Mouse (Mus musculus) hindbrain, postnatal 0 days (tissue): ENCODE results near the gene Wwp2. TPM values are rescaled to one million over a fixed set of nuclear protein-coding genes. Genes with fewer than 3 reads are reported as not detected.

Experiments
- ATAC-seq: fragments of 200-750 bp; cut with Nextera tagmentation; 2 replicates; pipeline ENCODE4 v1.8.0; 2017; ENCODE audit warnings: mild to moderate bottlenecking, moderate TSS enrichment, moderate library complexity
- DNase-seq: peaks from one replicate; pipeline ENCODE4 v3.0.0-alpha.2; 2015; ENCODE audit warnings: low spot score
- H3K27ac ChIP-seq: fragments of 300-500 bp; sonication (generic); 2 replicates; pipeline ENCODE4 v1.5.1; 2014; ENCODE audit warnings: mild to moderate bottlenecking
- H3K27me3 ChIP-seq: fragments of 300-500 bp; sonication (generic); 2 replicates; pipeline ENCODE4 v1.6.1; 2014; ENCODE audit warnings: low read length, mixed read lengths; ENCODE audit not compliant: insufficient read depth
- H3K36me3 ChIP-seq: fragments of 300-500 bp; sonication (generic); 2 replicates; pipeline ENCODE4 v1.6.1; 2014; ENCODE audit warnings: low read length, mixed read lengths; ENCODE audit not compliant: insufficient read depth
- H3K4me1 ChIP-seq: fragments of 300-500 bp; sonication (generic); 2 replicates; pipeline ENCODE4 v1.6.1; 2014; ENCODE audit warnings: antibody characterized with exemption, low read length, mixed read lengths; ENCODE audit not compliant: insufficient read depth
- H3K4me2 ChIP-seq: fragments of 300-500 bp; sonication (generic); 2 replicates; pipeline ENCODE4 v1.6.1; 2014; ENCODE audit warnings: low read depth, mild to moderate bottlenecking, low read length, moderate library complexity, mixed read lengths
- H3K4me3 ChIP-seq: fragments of 300-500 bp; sonication (generic); 2 replicates; pipeline ENCODE4 v1.5.1; 2014; ENCODE audit warnings: low read length
- H3K9ac ChIP-seq: fragments of 300-500 bp; sonication (generic); replicated peaks from 2 replicates; pipeline ENCODE4 v1.6.1; 2014; ENCODE audit warnings: mild to moderate bottlenecking, low read length, moderate library complexity, mixed read lengths
- H3K9me3 ChIP-seq: fragments of 300-500 bp; sonication (generic); 2 replicates; pipeline ENCODE4 v1.6.1; 2016; ENCODE audit warnings: low read length, mixed read lengths
- CTCF ChIP-seq: IDR thresholded peaks from 2 replicates; pipeline ENCODE4 v1.5.1; 2016; ENCODE audit warnings: antibody characterized with exemption, control low read depth, low read depth
- WGBS: fragments of 180-500 bp; shearing (Covaris S2); extraction: QIAGEN DNeasy Blood & Tissue Kit; methylation state at CpG from one replicate; pipeline ENCODE4 v1.1.7; 2014; 5-methylcytosine and 5-hydroxymethylcytosine counted together
- polyA plus RNA-seq: library from polyadenylated mRNA; unstranded; fragments of >200 nt; fragmentation: Nextera tagmentation; extraction: Ambion mirVana; gene quantifications from 2 replicates; pipeline ENCODE4 v1.2.1, GENCODE M21; 2015
- total RNA-seq: library from RNA; depleted of rRNA; stranded (reverse); fragments of >200 nt; gene quantifications from 2 replicates; pipeline ENCODE4 v1.2.3, GENCODE M21; 2014

The Wwp2 gene
- total and polyA plus RNA-seq, 2 experiments from 2014 or later, result 33.0 to 41.9 TPM

DNA sequence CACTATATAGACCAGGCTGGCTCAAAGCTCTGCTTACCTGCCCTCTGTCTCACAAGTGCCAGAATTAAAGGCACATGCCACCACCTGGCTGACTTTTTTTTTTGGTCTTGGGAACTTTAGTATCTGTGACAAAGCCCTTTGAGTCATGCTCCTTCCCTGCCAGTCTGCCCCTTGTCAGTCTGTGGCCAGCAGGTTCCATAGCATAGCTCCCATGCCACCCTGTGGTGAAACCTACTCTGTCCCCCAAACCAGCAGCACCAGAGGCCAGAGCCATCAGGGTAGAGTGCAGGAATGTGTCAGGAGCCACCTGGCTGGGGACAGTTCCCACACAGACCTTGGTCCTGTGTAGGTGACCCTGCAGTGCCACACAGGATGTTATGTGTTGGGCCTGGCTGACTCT lies 55.7 kb downstream of the Wwp2 start:
- ATAC-seq (no peak), DNase-seq (no peak)
- Histone ChIP-seq H3K9ac (no peak overlapping the region), H3K27me3 (no peaks in the 10 kb centered on the region), H3K4me1 (no peaks in the 10 kb centered on the region), H3K27ac (no peak overlapping the region), H3K9me3 (no peaks in the 10 kb centered on the region), H3K36me3 (no peaks in the 10 kb centered on the region), H3K4me3 (no peak overlapping the region), H3K4me2 (no peak overlapping the region)
- TF ChIP-seq CTCF, result no peak

DNA sequence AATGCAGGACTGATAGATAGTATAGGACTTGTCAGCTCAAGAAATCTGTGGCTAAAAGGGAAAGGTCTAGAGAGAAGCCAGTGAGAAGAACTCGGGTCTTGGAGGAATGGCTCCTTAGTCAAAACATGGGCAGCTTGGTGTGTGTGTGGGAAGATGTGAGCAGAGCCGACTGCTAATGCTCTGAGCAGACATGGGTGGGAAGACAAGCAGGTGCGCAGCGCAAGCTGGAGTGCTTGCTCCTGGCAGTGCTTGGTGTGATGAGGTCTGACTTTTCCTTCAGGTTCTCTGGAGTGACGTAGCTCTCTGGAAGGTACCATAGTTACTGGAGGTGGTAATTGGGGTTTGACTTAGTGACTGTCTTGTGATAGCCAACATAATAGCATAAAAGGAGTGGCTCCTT lies 56.6 kb downstream of the Wwp2 start:
- H3K4me1 ChIP-seq, result no peaks in the 10 kb centered on the region
- no peak for ATAC-seq
- no peak for TF ChIP-seq CTCF
- no peak overlapping the region for H3K27ac ChIP-seq
- no peak for DNase-seq
- WGBS, result 94% methylated on average over 5 of the region's 5 CpGs
- no peaks in the 10 kb centered on the region for H3K36me3 ChIP-seq
- H3K4me2 ChIP-seq, result no peak overlapping the region
- H3K4me3 ChIP-seq, result no peak overlapping the region
- no peak overlapping the region for H3K9ac ChIP-seq
- no peaks in the 10 kb centered on the region for H3K9me3 ChIP-seq
- H3K27me3 ChIP-seq, result no peaks in the 10 kb centered on the region

DNA sequence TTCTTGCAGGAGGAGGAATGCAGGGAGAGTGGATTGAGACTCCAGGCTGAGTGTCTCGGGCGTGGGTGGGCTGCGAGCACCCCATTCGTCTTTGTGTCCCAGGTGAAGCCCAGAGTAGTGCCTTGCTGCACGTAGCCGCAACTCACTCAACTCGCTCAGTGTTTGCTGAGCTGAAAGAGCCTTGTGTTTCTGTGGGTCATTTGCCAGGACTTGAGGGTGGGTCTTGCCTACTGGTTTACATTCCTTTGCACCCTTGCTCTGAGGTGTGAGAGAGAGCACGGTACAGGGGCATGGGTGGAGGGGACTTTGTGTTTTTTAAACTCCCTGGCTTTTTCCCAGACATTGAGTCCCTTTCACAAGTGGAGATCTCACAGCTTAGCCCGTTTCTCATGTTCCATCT lies 59.3 kb downstream of the Wwp2 start:
- Histone ChIP-seq H3K9me3 (no peaks in the 10 kb centered on the region), H3K27me3 (no peaks in the 10 kb centered on the region), H3K4me3 (no peak overlapping the region), H3K9ac (no peak overlapping the region), H3K27ac (no peak overlapping the region), H3K4me2 (no peak overlapping the region), H3K36me3 (no peaks in the 10 kb centered on the region), H3K4me1 (no peaks in the 10 kb centered on the region)
- ATAC-seq, result no peak
- DNase-seq, result no peak
- 83% methylated on average over 9 of the region's 9 CpGs for WGBS
- TF ChIP-seq CTCF, result no peak

DNA sequence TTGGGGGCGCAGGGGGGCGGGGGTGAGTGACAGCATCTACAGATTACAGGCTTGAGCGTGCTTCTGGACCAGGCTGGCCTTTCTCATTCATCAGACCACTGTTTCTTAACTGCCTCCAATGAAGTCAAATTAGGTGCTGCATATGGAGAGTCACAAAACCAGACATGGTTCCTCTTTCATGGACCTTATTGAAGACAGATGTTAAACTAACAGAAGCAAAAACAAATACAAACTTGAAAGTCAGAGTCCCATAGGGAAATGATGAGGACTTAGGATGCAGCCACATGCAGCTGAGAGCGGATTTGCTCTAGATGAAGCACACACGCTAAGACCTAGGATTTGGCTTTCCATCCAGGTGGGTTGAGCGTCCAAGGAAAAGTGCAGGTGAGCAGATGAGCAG lies 61.5 kb downstream of the Wwp2 start:
- Histone ChIP-seq H3K4me3 (no peak overlapping the region), H3K4me2 (no peak overlapping the region), H3K27ac (no peak overlapping the region), H3K9me3 (no peaks in the 10 kb centered on the region), H3K36me3 (no peaks in the 10 kb centered on the region), H3K4me1 (no peaks in the 10 kb centered on the region), H3K9ac (no peak overlapping the region), H3K27me3 (no peaks in the 10 kb centered on the region)
- ATAC-seq (no peak), DNase-seq (no peak)
- WGBS, result 82% methylated on average over 6 of the region's 6 CpGs
- TF ChIP-seq CTCF, result no peak

DNA sequence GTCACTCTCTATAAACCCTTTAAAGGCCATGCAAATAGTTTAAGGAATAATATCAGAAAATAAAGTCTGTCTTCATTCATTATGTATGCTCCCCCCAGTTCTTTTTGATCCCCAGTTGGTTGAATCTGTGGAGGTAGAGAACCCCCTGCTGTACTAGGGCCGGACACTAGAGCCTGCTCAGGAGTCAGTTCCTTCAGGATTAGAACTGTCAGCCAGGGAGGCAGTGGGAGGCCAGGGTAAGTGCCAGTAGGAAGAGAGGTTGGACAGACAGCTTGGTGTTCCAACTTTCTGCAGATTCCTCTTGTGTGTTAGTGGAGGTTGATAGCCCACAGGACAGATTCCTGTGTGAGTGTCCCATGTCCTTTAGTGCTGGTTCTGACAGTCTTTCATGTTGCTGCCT lies 62.2 kb downstream of the Wwp2 start:
- peak; percentile 13; the same call in 1 of the 2 replicates for TF ChIP-seq CTCF
- 45% methylated on average over 1 of the region's 1 CpGs for WGBS
- DNase-seq, result no peak

DNA sequence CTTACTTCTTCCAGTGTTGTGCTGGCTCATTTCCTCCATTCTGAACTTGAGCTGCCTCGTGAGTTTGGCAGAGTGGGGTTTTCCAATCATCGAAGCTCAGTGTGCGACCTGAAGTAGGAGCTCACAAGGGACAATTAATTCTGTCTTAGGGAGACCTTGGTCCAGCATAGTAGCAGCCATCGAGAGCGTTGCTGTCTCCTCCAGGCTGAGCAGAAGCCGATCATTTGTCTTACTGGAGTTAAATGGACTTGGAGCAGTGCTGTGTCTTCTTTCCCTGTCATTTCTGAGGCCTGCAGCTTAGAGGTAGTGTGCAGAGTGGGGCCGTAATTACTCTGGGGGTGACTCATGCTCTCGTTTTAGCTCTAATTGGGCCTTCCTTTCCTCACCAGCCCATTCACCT lies 62.6 kb downstream of the Wwp2 start:
- Histone ChIP-seq H3K36me3 (no peaks in the 10 kb centered on the region), H3K4me2 (no peak overlapping the region), H3K9ac (no peak overlapping the region), H3K9me3 (no peaks in the 10 kb centered on the region), H3K27ac (no peak overlapping the region), H3K27me3 (no peaks in the 10 kb centered on the region), H3K4me1 (no peaks in the 10 kb centered on the region), H3K4me3 (no peak overlapping the region)
- 63% methylated on average over 8 of the region's 8 CpGs for WGBS
- DNase-seq, result no peak
- no peak for TF ChIP-seq CTCF
- no peak for ATAC-seq

More for the DNA sequence above, 62.2 kb downstream of the Wwp2 start:
- Histone ChIP-seq H3K27ac (no peak overlapping the region), H3K4me2 (no peak overlapping the region), H3K4me3 (no peak overlapping the region), H3K9ac (no peak overlapping the region), H3K9me3 (no peaks in the 10 kb centered on the region), H3K36me3 (no peaks in the 10 kb centered on the region), H3K4me1 (no peaks in the 10 kb centered on the region), H3K27me3 (no peaks in the 10 kb centered on the region)
- no peak for ATAC-seq

- no peaks in the 10 kb centered on the region for H3K27me3 ChIP-seq
- no peaks in the 10 kb centered on the region for H3K4me1 ChIP-seq
- H3K9ac ChIP-seq, result no peak overlapping the region
- ATAC-seq, result no peak
- no peak for TF ChIP-seq CTCF
- no peak overlapping the region for H3K4me2 ChIP-seq
- no peak overlapping the region for H3K4me3 ChIP-seq
- H3K9me3 ChIP-seq, result no peaks in the 10 kb centered on the region
- WGBS, result 87% methylated on average over 3 of the region's 3 CpGs
- H3K27ac ChIP-seq, result no peak overlapping the region
- no peak for DNase-seq
- no peaks in the 10 kb centered on the region for H3K36me3 ChIP-seq
These were observed 63.4 kb downstream of the Wwp2 start for GRCm38 (mm10) chr8:107499519-107499918.

DNA sequence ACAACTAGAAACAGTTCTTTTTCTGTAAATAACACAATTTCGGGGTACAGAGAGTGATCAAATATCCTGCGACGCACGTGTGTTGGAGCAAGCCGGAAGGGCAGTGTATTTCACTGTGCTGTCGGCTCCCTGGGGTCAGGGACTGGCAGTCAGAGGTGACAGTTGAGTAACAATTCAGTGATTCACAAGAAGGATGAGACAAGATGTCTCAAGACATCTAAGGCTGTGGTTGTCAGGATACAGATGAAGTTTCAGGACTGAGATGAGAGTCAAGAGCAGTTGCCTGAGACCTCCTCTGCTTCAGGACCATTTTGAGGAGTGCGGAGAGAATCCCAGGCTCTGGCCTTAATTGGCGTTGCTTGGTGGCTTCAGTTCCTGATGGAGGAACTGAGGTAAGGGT lies 66.2 kb downstream of the Wwp2 start:
- ATAC-seq, result no peak

More for the DNA sequence above, 66.2 kb downstream of the Wwp2 start:
- H3K9me3 ChIP-seq, result no peaks in the 10 kb centered on the region
- no peak overlapping the region for H3K4me2 ChIP-seq
- H3K4me3 ChIP-seq, result no peak overlapping the region
- no peak overlapping the region for H3K27ac ChIP-seq
- no peaks in the 10 kb centered on the region for H3K4me1 ChIP-seq
- no peak for DNase-seq
- no peaks in the 10 kb centered on the region for H3K27me3 ChIP-seq
- no peak overlapping the region for H3K9ac ChIP-seq
- no peaks in the 10 kb centered on the region for H3K36me3 ChIP-seq
- TF ChIP-seq CTCF, result no peak
- 86% methylated on average over 8 of the region's 8 CpGs for WGBS
